Mouse (Mus musculus) lung, postnatal 0 days (tissue): ENCODE measurements around the gene Clrn1.
"Not testable (repeated sequence)": the region's sequence is repeated elsewhere in the genome, so short reads cannot be mapped to it uniquely, and the experiment has no call there.

ENCODE experiments used
- CTCF ChIP-seq: IDR thresholded peaks from 2 replicates; pipeline ENCODE4 v1.5.1; 2016; ENCODE audit warnings: antibody characterized with exemption, mild to moderate bottlenecking
- EP300 ChIP-seq: IDR thresholded peaks from 2 replicates; pipeline ENCODE4 v1.6.1; 2016; ENCODE audit warnings: antibody characterized with exemption, mild to moderate bottlenecking, control low read depth

GRCm38 (mm10) chr3:58871882-58872281 lies 13.3 kb downstream of the Clrn1 start:
- TF ChIP-seq EP300, CTCF: not testable (repeated sequence)
